Mouse (Mus musculus) megakaryocyte, embryonic 14.5 days (primary cell): ENCODE results near the gene Tex12. TPM values are rescaled to one million over a fixed set of nuclear protein-coding genes. Genes with fewer than 3 reads are reported as not detected.

Experiments used
- H3K27me3 ChIP-seq: replicated peaks from 2 replicates; pipeline ENCODE3; 2012; ENCODE audit warnings: inconsistent platforms
- H3K36me3 ChIP-seq: replicated peaks from 2 replicates; pipeline ENCODE3; 2012; ENCODE audit warnings: low read length, inconsistent platforms, mixed read lengths
- H3K4me1 ChIP-seq: 2 replicates; pipeline ENCODE4 v1.6.1; 2012; ENCODE audit warnings: inconsistent platforms
- H3K4me3 ChIP-seq: replicated peaks from 2 replicates; pipeline ENCODE3; 2012; ENCODE audit warnings: moderate library complexity, mild to moderate bottlenecking, inconsistent platforms
- H3K9me3 ChIP-seq: 2 replicates; pipeline ENCODE4 v1.6.1; 2012; ENCODE audit warnings: inconsistent platforms
- FLI1 ChIP-seq: IDR thresholded peaks from 2 replicates; pipeline ENCODE4 v1.6.1; 2012; ENCODE audit warnings: low read length, inconsistent platforms, mixed read lengths
- GATA1 ChIP-seq: IDR thresholded peaks from 3 replicates; pipeline ENCODE4 v1.6.1; 2012; ENCODE audit warnings: mixed read lengths, low read length, inconsistent platforms, borderline replicate concordance
- polyA plus RNA-seq: library from polyadenylated mRNA; stranded (reverse); fragments of >175 nt; gene quantifications from 2 replicates; pipeline ENCODE4 v1.2.3, GENCODE M21; 2012; ENCODE audit warnings: low replicate concordance; ENCODE audit not compliant: insufficient read depth

The Tex12 gene
- polyA plus RNA-seq, 1 experiment, result not detected

DNA sequence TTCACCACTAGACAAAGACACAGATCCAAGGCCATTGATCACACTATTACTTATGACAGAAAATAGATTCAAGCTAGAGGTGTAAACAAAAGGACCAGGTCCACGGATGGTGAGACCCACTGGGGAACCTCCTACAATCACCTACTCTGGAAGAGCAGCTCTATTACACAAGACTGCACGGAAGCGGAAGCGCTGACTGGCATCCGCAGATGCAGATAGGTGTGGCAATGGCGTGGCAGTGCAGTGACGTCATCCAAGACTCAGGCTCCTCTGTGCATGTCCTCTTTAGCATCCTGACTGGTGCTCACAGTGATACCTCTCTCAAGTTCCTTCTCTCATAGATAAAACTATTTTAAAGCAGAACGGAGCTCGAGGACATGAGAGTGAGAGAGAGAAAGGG is 31.8 kb upstream of the Tex12 start:
- Histone ChIP-seq H3K4me3 (no peak overlapping the region), H3K4me1 (peaks cover 8% of the 10 kb centered on the region), H3K27me3 (no peaks in the 10 kb centered on the region), H3K9me3 (no peaks in the 10 kb centered on the region), H3K36me3 (peaks cover 35% of the 10 kb centered on the region)
- TF ChIP-seq FLI1 (no peak), GATA1 (no peak)

DNA sequence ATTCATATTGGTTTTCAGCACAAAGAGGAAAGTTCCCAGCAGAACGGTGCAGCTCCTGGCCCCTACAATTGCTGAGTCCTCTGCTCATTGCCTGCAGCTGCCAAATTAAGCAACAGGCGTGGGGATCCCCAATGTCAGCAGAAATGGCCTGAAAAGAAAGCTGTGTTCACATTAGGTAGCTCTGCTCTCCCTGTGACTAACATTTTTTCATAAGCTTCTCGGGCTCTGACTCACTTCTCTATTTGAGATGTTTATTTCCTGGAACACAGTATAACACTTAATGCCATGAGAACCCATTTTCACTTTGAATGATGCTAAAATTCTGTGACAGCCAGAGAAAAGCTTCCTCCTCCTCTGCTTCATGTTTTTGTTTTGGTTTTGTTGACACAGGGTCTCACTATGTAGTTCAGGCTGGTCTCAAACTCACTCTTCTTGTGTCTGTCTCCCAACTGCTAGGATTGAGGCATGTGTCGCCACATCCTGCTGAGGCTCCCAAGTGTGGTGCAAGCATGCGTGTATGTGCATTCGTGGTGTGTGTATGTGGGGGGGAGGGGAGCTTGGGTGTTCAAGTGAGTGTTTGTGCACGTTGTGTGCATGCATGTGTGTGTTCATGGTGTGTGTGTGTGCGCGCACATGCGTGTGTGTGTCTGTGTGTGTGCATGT is 29.9 kb upstream of the Tex12 start:
- H3K27me3 ChIP-seq, result no peaks in the 10 kb centered on the region
- H3K4me3 ChIP-seq, result peak overlapping the region; percentile 82
- H3K4me1 ChIP-seq, result peaks cover 8% of the 10 kb centered on the region
- TF ChIP-seq FLI1 (no peak), GATA1 (no peak)
- H3K36me3 ChIP-seq, result peaks cover 16% of the 10 kb centered on the region
- no peaks in the 10 kb centered on the region for H3K9me3 ChIP-seq

DNA sequence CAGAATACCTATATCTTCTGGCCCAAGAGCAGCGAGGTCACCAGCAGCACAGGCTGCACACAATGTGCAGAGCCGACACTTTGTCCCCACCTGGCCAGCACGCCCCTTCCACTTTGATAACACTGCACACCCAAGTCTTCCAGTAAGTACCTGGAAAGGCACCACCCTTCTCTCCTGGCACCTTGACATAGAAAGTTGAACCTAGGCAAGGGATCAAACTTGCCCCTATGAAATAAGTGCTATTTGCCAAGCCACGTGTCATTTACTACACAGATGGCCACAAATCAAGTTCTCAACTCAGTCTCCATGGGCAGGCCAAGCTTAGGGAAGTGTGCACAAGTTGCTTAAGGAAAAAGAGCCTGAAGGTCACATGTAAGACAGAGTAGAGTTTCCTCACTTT is 25.8 kb upstream of the Tex12 start:
- no peaks in the 10 kb centered on the region for H3K36me3 ChIP-seq
- H3K27me3 ChIP-seq, result peaks cover 2% of the 10 kb centered on the region
- H3K4me3 ChIP-seq, result no peak overlapping the region
- no peak for TF ChIP-seq FLI1
- TF ChIP-seq GATA1, result no peak
- H3K4me1 ChIP-seq, result peaks cover 12% of the 10 kb centered on the region
- H3K9me3 ChIP-seq, result no peaks in the 10 kb centered on the region

DNA sequence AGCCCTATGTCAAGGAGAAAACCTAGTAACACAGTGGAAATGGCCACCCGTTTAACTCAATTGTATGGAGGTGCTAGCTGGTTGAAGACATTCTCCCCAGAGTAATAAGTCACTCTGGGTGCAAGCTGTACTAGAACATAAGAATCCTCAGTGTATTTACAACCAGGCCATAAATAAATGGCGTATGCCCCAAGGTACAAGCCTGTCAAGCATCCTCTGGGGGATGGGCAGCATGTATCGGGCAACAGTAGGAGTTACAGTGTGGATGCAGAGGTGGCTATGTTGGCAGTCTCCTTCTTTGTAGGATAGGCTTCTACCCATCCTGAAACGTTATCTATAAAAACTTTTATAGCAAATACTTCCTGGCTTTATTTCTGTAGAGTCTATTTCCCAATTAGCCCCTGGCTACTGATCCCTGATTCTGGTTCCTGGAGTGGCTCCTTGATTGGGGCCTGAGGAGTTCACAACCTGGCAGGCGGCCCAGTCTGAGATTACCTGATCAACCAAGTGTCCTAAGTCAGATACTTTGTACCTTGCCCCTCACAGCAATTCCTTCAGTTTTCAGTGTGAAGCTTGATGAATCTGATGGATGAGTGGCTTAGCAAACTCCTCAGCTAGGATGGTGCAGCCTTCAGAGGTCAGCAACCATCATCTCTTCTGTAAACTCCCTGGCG is 24.2 kb upstream of the Tex12 start:
- no peaks in the 10 kb centered on the region for H3K9me3 ChIP-seq
- 0 out of 2 replicates have a peak, but pooled peaks cover 4% of the 10 kb centered on the region for H3K4me1 ChIP-seq
- peaks cover 5% of the 10 kb centered on the region for H3K27me3 ChIP-seq
- H3K36me3 ChIP-seq, result no peaks in the 10 kb centered on the region
- no peak overlapping the region for H3K4me3 ChIP-seq
- TF ChIP-seq GATA1 (no peak), FLI1 (no peak)

DNA sequence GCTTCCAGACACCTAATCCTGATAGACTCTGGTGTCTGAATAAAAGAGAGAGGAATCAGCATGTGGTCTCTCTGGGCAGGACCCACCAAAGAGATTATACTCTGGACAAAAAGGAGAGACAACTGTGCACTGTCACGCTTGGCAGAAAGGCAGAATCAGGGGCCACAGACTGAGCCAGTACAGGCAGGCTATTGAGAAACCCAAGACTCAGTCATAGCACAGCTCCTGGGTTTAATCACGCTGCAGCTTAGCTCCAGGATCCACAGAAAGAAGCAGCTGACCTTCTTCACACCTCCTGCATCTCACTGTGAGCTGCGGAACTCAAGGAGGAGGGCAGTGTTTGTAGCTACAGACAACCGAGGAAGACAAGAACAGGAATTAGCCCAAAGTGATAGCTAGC is 19.2 kb upstream of the Tex12 start:
- Histone ChIP-seq H3K4me3 (no peak overlapping the region), H3K36me3 (no peaks in the 10 kb centered on the region), H3K27me3 (peaks cover 5% of the 10 kb centered on the region), H3K4me1 (no peaks in the 10 kb centered on the region), H3K9me3 (no peaks in the 10 kb centered on the region)
- TF ChIP-seq GATA1 (no peak), FLI1 (no peak)

DNA sequence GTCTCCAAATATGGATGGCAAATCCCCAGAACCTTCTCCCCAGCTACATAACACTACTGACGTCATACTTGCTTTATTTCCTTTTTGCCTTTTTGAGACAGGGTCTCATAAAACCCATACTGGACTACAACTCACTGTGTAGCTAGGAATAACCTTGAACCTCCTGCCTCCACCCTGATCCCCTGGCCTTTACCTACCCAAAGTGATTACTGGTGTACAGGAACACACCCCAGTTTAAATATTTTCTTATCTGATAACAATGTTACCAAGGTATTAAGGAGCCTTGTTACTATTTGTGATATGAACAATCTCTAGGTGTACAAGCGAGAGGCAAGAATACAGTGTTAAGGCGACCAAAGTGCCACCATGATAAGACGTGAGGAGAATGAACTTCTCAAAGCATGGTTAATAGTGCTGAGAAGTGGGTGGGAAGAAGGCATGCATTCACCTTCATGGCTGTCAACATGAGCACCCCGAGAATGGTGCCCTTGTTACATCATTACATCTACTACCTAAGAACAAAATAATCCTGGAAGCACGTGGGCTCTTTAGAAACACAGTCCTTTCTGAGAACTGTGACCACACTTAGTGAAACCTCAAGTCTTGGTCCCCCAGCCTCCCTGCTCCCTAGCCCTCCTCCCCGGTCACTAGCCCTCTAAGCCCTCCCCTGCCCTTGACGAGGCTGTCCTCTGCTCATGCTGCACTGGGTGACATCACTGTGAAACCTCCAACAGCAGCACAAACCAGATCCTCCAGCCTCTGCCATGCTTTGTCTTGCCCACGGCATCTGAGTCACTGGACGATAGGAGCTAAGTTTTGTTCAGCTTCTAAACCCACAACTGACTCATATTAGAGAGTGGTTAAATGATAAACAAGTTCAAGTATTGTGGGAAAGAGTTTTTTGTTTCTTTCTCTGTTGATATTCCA is 8.7 kb upstream of the Tex12 start:
- no peaks in the 10 kb centered on the region for H3K9me3 ChIP-seq
- TF ChIP-seq GATA1 (no peak), FLI1 (no peak)
- peaks cover 4% of the 10 kb centered on the region; the same call in 1 of the 2 replicates for H3K4me1 ChIP-seq
- H3K36me3 ChIP-seq, result no peaks in the 10 kb centered on the region
- H3K27me3 ChIP-seq, result no peaks in the 10 kb centered on the region
- no peak overlapping the region for H3K4me3 ChIP-seq

DNA sequence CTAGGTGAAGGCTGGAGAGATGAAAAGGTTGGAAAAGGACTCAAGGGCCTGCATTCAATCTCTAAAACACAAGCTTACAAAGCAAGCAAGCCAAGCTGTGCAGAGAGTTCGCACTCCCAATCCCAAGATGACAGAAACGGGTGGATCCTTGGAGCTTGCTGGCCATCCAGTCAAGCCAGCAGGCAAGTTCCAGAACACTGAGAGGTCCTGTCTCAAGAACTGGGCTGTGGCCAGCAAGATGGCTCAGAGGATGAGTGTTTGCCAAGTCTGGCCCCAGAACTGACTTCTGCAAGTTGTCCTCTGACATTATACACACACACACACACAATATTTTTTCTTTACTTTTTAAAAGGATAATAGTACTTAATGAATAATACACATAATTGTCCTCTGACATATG is 6.8 kb upstream of the Tex12 start:
- Histone ChIP-seq H3K4me3 (no peak overlapping the region), H3K36me3 (no peaks in the 10 kb centered on the region), H3K4me1 (peaks cover 4% of the 10 kb centered on the region; the same call in 1 of the 2 replicates), H3K27me3 (no peaks in the 10 kb centered on the region), H3K9me3 (no peaks in the 10 kb centered on the region)
- no peak for TF ChIP-seq GATA1
- TF ChIP-seq FLI1, result no peak

DNA sequence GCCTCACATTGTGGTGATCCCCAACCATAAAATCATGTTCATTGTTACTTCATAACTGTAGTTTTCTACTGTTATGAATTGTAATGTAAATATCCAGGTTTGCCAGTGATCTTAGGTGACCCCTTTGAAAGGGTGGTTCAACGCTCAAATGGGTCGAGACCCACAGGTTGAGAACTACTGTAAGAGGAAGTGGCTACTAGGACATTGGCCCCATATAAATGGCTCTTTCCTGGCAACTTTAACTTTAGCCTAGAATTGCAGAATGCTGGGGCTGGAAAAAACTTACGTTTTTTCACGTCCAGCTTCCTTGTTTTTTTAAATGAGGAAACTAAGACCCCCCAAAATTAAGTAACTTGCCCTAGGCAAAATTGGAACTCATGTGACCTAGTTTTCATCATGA is 6.2 kb upstream of the Tex12 start:
- no peaks in the 10 kb centered on the region for H3K36me3 ChIP-seq
- no peaks in the 10 kb centered on the region for H3K9me3 ChIP-seq
- peaks cover 4% of the 10 kb centered on the region; the same call in 1 of the 2 replicates for H3K4me1 ChIP-seq
- TF ChIP-seq GATA1, result no peak
- TF ChIP-seq FLI1, result no peak
- H3K27me3 ChIP-seq, result no peaks in the 10 kb centered on the region
- H3K4me3 ChIP-seq, result no peak overlapping the region

DNA sequence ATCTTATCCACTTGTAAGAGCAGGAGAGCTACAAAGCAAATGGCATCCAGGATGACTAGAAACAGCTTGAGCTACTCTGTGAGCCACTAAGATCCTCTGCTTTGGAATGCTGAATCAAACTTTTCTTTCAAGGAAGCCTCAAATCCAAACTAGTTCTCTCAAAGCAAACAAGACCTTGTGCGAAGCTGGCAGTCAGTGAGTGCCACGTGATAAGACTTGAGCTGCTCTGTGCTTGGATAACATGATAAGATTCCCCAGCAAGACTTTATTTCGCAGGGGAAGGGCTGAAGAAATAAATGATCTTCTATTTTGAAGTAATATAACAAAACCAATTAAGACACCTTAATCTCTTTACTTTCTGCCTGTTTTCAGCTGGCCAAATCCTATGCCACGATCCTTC is 4.8 kb upstream of the Tex12 start:
- Histone ChIP-seq H3K4me3 (no peak overlapping the region), H3K4me1 (peaks cover 4% of the 10 kb centered on the region; the same call in 1 of the 2 replicates), H3K9me3 (peaks cover 4% of the 10 kb centered on the region; the same call in 1 of the 2 replicates), H3K27me3 (no peaks in the 10 kb centered on the region), H3K36me3 (no peaks in the 10 kb centered on the region)
- no peak for TF ChIP-seq FLI1
- no peak for TF ChIP-seq GATA1
